Mouse (Mus musculus): ENCODE measurements around the gene Sergef. TPM values are rescaled to one million over a fixed set of nuclear protein-coding genes. Genes with fewer than 3 reads are reported as not detected.

Sergef gene
- polyA plus RNA-seq, 1 experiment from 2014 or later: 4.9 TPM

GRCm38 (mm10) chr7:46393718-46394511 lies 245.7 kb downstream of the Sergef start:
- Histone ChIP-seq H3K27me3 (ENCODE audit: control insufficient read depth, insufficient read depth, low read depth, low read length) (peaks cover 52% of the 10 kb centered on the region), H3K36me3 (ENCODE audit: control insufficient read depth, insufficient read depth) (no peaks in the 10 kb centered on the region), H3K4me2 (ENCODE audit: low read depth, low read length) (no peak overlapping the region), H3K27ac (ENCODE audit: low read length) (no peak overlapping the region), H3K4me1 (ENCODE audit: control insufficient read depth, low read depth, low read length) (no peaks in the 10 kb centered on the region; the same call in 1 of the 2 replicates), H3K9me3 (replicated peaks; ENCODE audit: control insufficient read depth, low read length) (no peaks in the 10 kb centered on the region), H3K9ac (ENCODE audit: low read depth, low read length) (no peak overlapping the region), H3K4me3 (ENCODE audit: low read depth, low read length) (no peak overlapping the region)
- ATAC-seq (ENCODE audit: low read depth): no peak
- WGBS (ENCODE audit: insufficient replicate concordance): 15% methylated on average over 12 of the region's 12 CpGs

Other genes starting within 250 kb of the Sergef start
- 0.06 TPM in 1 of 2 replicates, not detected in the other for gene Kcnc1, start 243.3 kb downstream of the Sergef start, polyA plus RNA-seq (2015; fragmentation: Nextera tagmentation; extraction: Ambion mirVana)
- gene Tph1, start 32.7 kb upstream of the Sergef start, polyA plus RNA-seq (2015; fragmentation: Nextera tagmentation; extraction: Ambion mirVana): 0.06 TPM in 1 of 2 replicates, not detected in the other
- gene Saal1, start 70.9 kb upstream of the Sergef start, polyA plus RNA-seq (2015; fragmentation: Nextera tagmentation; extraction: Ambion mirVana): 11.8 and 12.6 TPM in 2 replicates
- 18.5 and 29.5 TPM in 2 replicates for gene Saa3, start 75.9 kb upstream of the Sergef start, polyA plus RNA-seq (2015; fragmentation: Nextera tagmentation; extraction: Ambion mirVana)
- 10.2 and 13.6 TPM in 2 replicates for gene Saa4, start 92.8 kb upstream of the Sergef start, polyA plus RNA-seq (2015; fragmentation: Nextera tagmentation; extraction: Ambion mirVana)
- not detected in 2 replicates for gene Saa1, start 103.2 kb upstream of the Sergef start, polyA plus RNA-seq (2015; fragmentation: Nextera tagmentation; extraction: Ambion mirVana)
- gene Saa2, start 112.0 kb upstream of the Sergef start, polyA plus RNA-seq (2015; fragmentation: Nextera tagmentation; extraction: Ambion mirVana): not detected in 2 replicates
- 7.2 and 7.4 TPM in 2 replicates for gene Hps5, start 156.3 kb upstream of the Sergef start, polyA plus RNA-seq (2015; fragmentation: Nextera tagmentation; extraction: Ambion mirVana)
- gene Gtf2h1, start 156.3 kb upstream of the Sergef start, polyA plus RNA-seq (2015; fragmentation: Nextera tagmentation; extraction: Ambion mirVana): 22.7 and 26.1 TPM in 2 replicates
- gene Ldha, start 201.7 kb upstream of the Sergef start, polyA plus RNA-seq (2015; fragmentation: Nextera tagmentation; extraction: Ambion mirVana): 2,014 and 2,183 TPM in 2 replicates
- gene Ldhc, start 221.4 kb upstream of the Sergef start, polyA plus RNA-seq (2015; fragmentation: Nextera tagmentation; extraction: Ambion mirVana): 0.17 and 0.26 TPM in 2 replicates

All from liver, embryonic 16.5 days (tissue).